Mouse (Mus musculus): ENCODE measurements around the gene Smok2a. TPM values are rescaled to one million over a fixed set of nuclear protein-coding genes. Genes with fewer than 3 reads are reported as not detected.
"Not testable (repeated sequence)": the region's sequence is repeated elsewhere in the genome, so short reads cannot be mapped to it uniquely, and the experiment has no call there.

The Smok2a gene
- polyA plus RNA-seq, 1 experiment from 2014 or later: not detected

- not testable (repeated sequence) for H3K36me3 ChIP-seq (ENCODE audit: insufficient read depth, low read length); H3K4me2 ChIP-seq (replicated peaks; ENCODE audit: low read depth, low read length); H3K9me3 ChIP-seq (ENCODE audit: low read length); H3K4me1 ChIP-seq (ENCODE audit: insufficient read depth, low read depth, low read length); H3K4me3 ChIP-seq (ENCODE audit: low read depth, low read length); ATAC-seq; H3K9ac ChIP-seq (replicated peaks; ENCODE audit: low read depth); DNase-seq (ENCODE audit: low spot score); H3K27me3 ChIP-seq (replicated peaks; ENCODE audit: insufficient read depth, low read length); H3K27ac ChIP-seq (ENCODE audit: low read length)
- 44% methylated on average over 5 of the region's 6 CpGs for WGBS
These were observed 33.4 kb upstream of the Smok2a start for GRCm38 (mm10) chr17:13187621-13188020.

GRCm38 (mm10) chr17:13188846-13189245 lies 32.1 kb upstream of the Smok2a start:
- not testable (repeated sequence) for H3K4me3 ChIP-seq (ENCODE audit: low read depth, low read length); H3K9me3 ChIP-seq (ENCODE audit: low read length); H3K4me2 ChIP-seq (replicated peaks; ENCODE audit: low read depth, low read length); H3K9ac ChIP-seq (replicated peaks; ENCODE audit: low read depth); H3K4me1 ChIP-seq (ENCODE audit: insufficient read depth, low read depth, low read length); H3K27me3 ChIP-seq (replicated peaks; ENCODE audit: insufficient read depth, low read length); H3K36me3 ChIP-seq (ENCODE audit: insufficient read depth, low read length); ATAC-seq; H3K27ac ChIP-seq (ENCODE audit: low read length); DNase-seq (ENCODE audit: low spot score)
- WGBS: 83% methylated on average over 2 of the region's 2 CpGs

- H3K27ac ChIP-seq (ENCODE audit: low read length); H3K4me3 ChIP-seq (ENCODE audit: low read depth, low read length); H3K4me1 ChIP-seq (ENCODE audit: insufficient read depth, low read depth, low read length); H3K36me3 ChIP-seq (ENCODE audit: insufficient read depth, low read length); H3K4me2 ChIP-seq (replicated peaks; ENCODE audit: low read depth, low read length); H3K9ac ChIP-seq (replicated peaks; ENCODE audit: low read depth); ATAC-seq; H3K9me3 ChIP-seq (ENCODE audit: low read length); H3K27me3 ChIP-seq (replicated peaks; ENCODE audit: insufficient read depth, low read length); DNase-seq (ENCODE audit: low spot score): not testable (repeated sequence)
- 79% methylated on average over 10 of the region's 10 CpGs for WGBS
These were observed 30.0 kb upstream of the Smok2a start for GRCm38 (mm10) chr17:13190836-13191583.

- H3K9ac ChIP-seq (replicated peaks; ENCODE audit: low read depth); H3K27me3 ChIP-seq (replicated peaks; ENCODE audit: insufficient read depth, low read length); H3K27ac ChIP-seq (ENCODE audit: low read length); H3K9me3 ChIP-seq (ENCODE audit: low read length); H3K4me1 ChIP-seq (ENCODE audit: insufficient read depth, low read depth, low read length); H3K4me3 ChIP-seq (ENCODE audit: low read depth, low read length); H3K4me2 ChIP-seq (replicated peaks; ENCODE audit: low read depth, low read length); H3K36me3 ChIP-seq (ENCODE audit: insufficient read depth, low read length); DNase-seq (ENCODE audit: low spot score): not testable (repeated sequence)
- ATAC-seq: 0 out of 2 replicates have a peak, but pooled peaks have one; percentile 5
- WGBS: 64% methylated on average over 4 of the region's 4 CpGs
These were observed 24.5 kb upstream of the Smok2a start for GRCm38 (mm10) chr17:13196486-13196885.

- H3K27me3 ChIP-seq (replicated peaks; ENCODE audit: insufficient read depth, low read length); H3K9ac ChIP-seq (replicated peaks; ENCODE audit: low read depth); H3K36me3 ChIP-seq (ENCODE audit: insufficient read depth, low read length); DNase-seq (ENCODE audit: low spot score); H3K4me2 ChIP-seq (replicated peaks; ENCODE audit: low read depth, low read length); ATAC-seq; H3K4me3 ChIP-seq (ENCODE audit: low read depth, low read length); H3K27ac ChIP-seq (ENCODE audit: low read length); H3K4me1 ChIP-seq (ENCODE audit: insufficient read depth, low read depth, low read length); H3K9me3 ChIP-seq (ENCODE audit: low read length): not testable (repeated sequence)
- WGBS: 80% methylated on average over 2 of the region's 2 CpGs
These were observed 22.2 kb upstream of the Smok2a start for GRCm38 (mm10) chr17:13198812-13199211.

GRCm38 (mm10) chr17:13199880-13200409 lies 21.0 kb upstream of the Smok2a start:
- H3K27me3 ChIP-seq (replicated peaks; ENCODE audit: insufficient read depth, low read length); H3K4me3 ChIP-seq (ENCODE audit: low read depth, low read length); H3K4me2 ChIP-seq (replicated peaks; ENCODE audit: low read depth, low read length); H3K9ac ChIP-seq (replicated peaks; ENCODE audit: low read depth); H3K9me3 ChIP-seq (ENCODE audit: low read length); H3K36me3 ChIP-seq (ENCODE audit: insufficient read depth, low read length); H3K27ac ChIP-seq (ENCODE audit: low read length); H3K4me1 ChIP-seq (ENCODE audit: insufficient read depth, low read depth, low read length): not testable (repeated sequence)
- peak; percentile 14; the same call in 1 of the 2 replicates for ATAC-seq
- 68% methylated on average over 8 of the region's 9 CpGs for WGBS
- peak; percentile 61 for DNase-seq (ENCODE audit: low spot score)

- H3K36me3 ChIP-seq (ENCODE audit: insufficient read depth, low read length); H3K27ac ChIP-seq (ENCODE audit: low read length); H3K9me3 ChIP-seq (ENCODE audit: low read length); H3K4me3 ChIP-seq (ENCODE audit: low read depth, low read length); DNase-seq (ENCODE audit: low spot score); H3K9ac ChIP-seq (replicated peaks; ENCODE audit: low read depth); H3K4me1 ChIP-seq (ENCODE audit: insufficient read depth, low read depth, low read length); H3K4me2 ChIP-seq (replicated peaks; ENCODE audit: low read depth, low read length); H3K27me3 ChIP-seq (replicated peaks; ENCODE audit: insufficient read depth, low read length); ATAC-seq: not testable (repeated sequence)
- 82% methylated on average over 4 of the region's 4 CpGs for WGBS
These were observed 19.4 kb upstream of the Smok2a start for GRCm38 (mm10) chr17:13201551-13201950.

- not testable (repeated sequence) for H3K27ac ChIP-seq (ENCODE audit: low read length); H3K4me3 ChIP-seq (ENCODE audit: low read depth, low read length); H3K9ac ChIP-seq (replicated peaks; ENCODE audit: low read depth); H3K27me3 ChIP-seq (replicated peaks; ENCODE audit: insufficient read depth, low read length); DNase-seq (ENCODE audit: low spot score); H3K36me3 ChIP-seq (ENCODE audit: insufficient read depth, low read length); H3K4me2 ChIP-seq (replicated peaks; ENCODE audit: low read depth, low read length); H3K4me1 ChIP-seq (ENCODE audit: insufficient read depth, low read depth, low read length)
- peak; percentile 51 for ATAC-seq
- peaks cover 10% of the 10 kb centered on the region for H3K9me3 ChIP-seq (ENCODE audit: low read length)
- WGBS: 76% methylated on average over 2 of the region's 3 CpGs
These were observed 18.4 kb upstream of the Smok2a start for GRCm38 (mm10) chr17:13202453-13203107.

GRCm38 (mm10) chr17:13205247-13205646 lies 15.7 kb upstream of the Smok2a start:
- ATAC-seq; DNase-seq (ENCODE audit: low spot score): not testable (repeated sequence)
- WGBS: 67% methylated on average over 1 of the region's 1 CpGs

More at GRCm38 (mm10) chr17:13205247-13205646, 15.7 kb upstream of the Smok2a start:
- H3K36me3 ChIP-seq (ENCODE audit: insufficient read depth, low read length); H3K27me3 ChIP-seq (replicated peaks; ENCODE audit: insufficient read depth, low read length); H3K4me1 ChIP-seq (ENCODE audit: insufficient read depth, low read depth, low read length); H3K4me3 ChIP-seq (ENCODE audit: low read depth, low read length); H3K9ac ChIP-seq (replicated peaks; ENCODE audit: low read depth); H3K4me2 ChIP-seq (replicated peaks; ENCODE audit: low read depth, low read length); H3K9me3 ChIP-seq (ENCODE audit: low read length); H3K27ac ChIP-seq (ENCODE audit: low read length): not testable (repeated sequence)
